Mouse (Mus musculus) lung, embryonic 16.5 days (tissue): ENCODE data around the gene Usp3. TPM values are rescaled to one million over a fixed set of nuclear protein-coding genes. Genes with fewer than 3 reads are reported as not detected.
A peak's percentile ranks its signal among the peaks of the same experiment; 100 is the strongest.

Experiments
- ATAC-seq: fragments of 200-750 bp; cut with Nextera tagmentation; 2 replicates; pipeline ENCODE4 v1.8.0; 2017; ENCODE audit warnings: low read depth, mild to moderate bottlenecking, moderate library complexity
- H3K27ac ChIP-seq: fragments of 300-500 bp; sonication (generic); 2 replicates; pipeline ENCODE4 v1.5.1; 2014; ENCODE audit warnings: mild to moderate bottlenecking, control low read depth, low read length
- H3K27me3 ChIP-seq: fragments of 300-500 bp; sonication (generic); 2 replicates; pipeline ENCODE4 v1.6.1; 2014; ENCODE audit warnings: low read depth, low read length, mixed read lengths; ENCODE audit not compliant: control insufficient read depth, insufficient read depth
- H3K36me3 ChIP-seq: fragments of 300-500 bp; sonication (generic); 2 replicates; pipeline ENCODE4 v1.6.1; 2014; ENCODE audit warnings: low read length; ENCODE audit not compliant: control insufficient read depth, insufficient read depth
- H3K4me1 ChIP-seq: fragments of 300-500 bp; sonication (generic); replicated peaks from 2 replicates; pipeline ENCODE4 v1.6.1; 2014; ENCODE audit warnings: low read length, mixed read lengths; ENCODE audit not compliant: control insufficient read depth, insufficient read depth
- H3K4me2 ChIP-seq: fragments of 300-500 bp; sonication (generic); 2 replicates; pipeline ENCODE4 v1.6.1; 2014; ENCODE audit warnings: low read depth, low read length, control low read depth
- H3K4me3 ChIP-seq: fragments of 300-500 bp; sonication (generic); 2 replicates; pipeline ENCODE4 v1.5.1; 2014; ENCODE audit warnings: mild to moderate bottlenecking, low read length, control low read depth
- H3K9ac ChIP-seq: fragments of 300-500 bp; sonication (generic); 2 replicates; pipeline ENCODE4 v1.6.1; 2014; ENCODE audit warnings: low read length, control low read depth
- H3K9me3 ChIP-seq: fragments of 300-500 bp; sonication (generic); 2 replicates; pipeline ENCODE4 v1.6.1; 2016; ENCODE audit warnings: low read length; ENCODE audit not compliant: control insufficient read depth
- WGBS: fragments of 180-500 bp; shearing (Covaris S2); extraction: QIAGEN DNeasy Blood & Tissue Kit; methylation state at CpG from one replicate; pipeline ENCODE4 v1.1.7; 2014; 5-methylcytosine and 5-hydroxymethylcytosine counted together
- polyA plus RNA-seq: library from polyadenylated mRNA; unstranded; fragments of >200 nt; fragmentation: Nextera tagmentation; extraction: Ambion mirVana; gene quantifications from 2 replicates; pipeline ENCODE4 v1.2.1, GENCODE M21; 2015

The Usp3 gene
- polyA plus RNA-seq, 1 experiment from 2014 or later: 57.9 TPM

GRCm38 (mm10) chr9:66516296-66516940 lies 76.5 kb downstream of the Usp3 start:
- 83% methylated on average over 6 of the region's 6 CpGs for WGBS
- Histone ChIP-seq H3K4me1 (peaks cover 9% of the 10 kb centered on the region), H3K4me3 (no peak overlapping the region), H3K4me2 (no peak overlapping the region), H3K27ac (no peak overlapping the region), H3K36me3 (peaks cover 35% of the 10 kb centered on the region), H3K9ac (no peak overlapping the region), H3K9me3 (no peaks in the 10 kb centered on the region), H3K27me3 (no peaks in the 10 kb centered on the region)
- no peak for ATAC-seq

GRCm38 (mm10) chr9:66515680-66516210 lies 77.2 kb downstream of the Usp3 start:
- H3K9ac ChIP-seq: no peak overlapping the region
- H3K27ac ChIP-seq: no peak overlapping the region
- H3K4me3 ChIP-seq: no peak overlapping the region
- 88% methylated on average over 10 of the region's 10 CpGs for WGBS
- no peak for ATAC-seq
- H3K27me3 ChIP-seq: no peaks in the 10 kb centered on the region
- H3K36me3 ChIP-seq: peaks cover 35% of the 10 kb centered on the region
- H3K4me2 ChIP-seq: no peak overlapping the region
- no peaks in the 10 kb centered on the region for H3K9me3 ChIP-seq
- peaks cover 13% of the 10 kb centered on the region for H3K4me1 ChIP-seq

GRCm38 (mm10) chr9:66515115-66515514 lies 77.8 kb downstream of the Usp3 start:
- no peak overlapping the region for H3K4me3 ChIP-seq

GRCm38 (mm10) chr9:66514256-66514770 lies 78.6 kb downstream of the Usp3 start, which contains the start of gene Fbxl22:
Gene Fbxl22 (minus strand): TSS chr9:66514593.
- no peaks in the 10 kb centered on the region for H3K27me3 ChIP-seq
- no peak within 1 kb of the TSS for H3K4me3 ChIP-seq
- peaks cover 27% of the 10 kb centered on the region for H3K36me3 ChIP-seq
- no peaks in the 10 kb centered on the region for H3K9me3 ChIP-seq
- H3K4me2 ChIP-seq: peak within 1 kb of the TSS; percentile 23; the same call in 1 of the 2 replicates
- peak within 1 kb of the TSS; percentile 73 for H3K27ac ChIP-seq
- peak within 1 kb of the TSS; percentile 22 for H3K9ac ChIP-seq
- 46% methylated on average over 17 of the region's 17 CpGs for WGBS
- no peak for ATAC-seq
- peaks cover 16% of the 10 kb centered on the region for H3K4me1 ChIP-seq

More at GRCm38 (mm10) chr9:66515115-66515514, 77.8 kb downstream of the Usp3 start:
- 59% methylated on average over 2 of the region's 2 CpGs for whole genome bisulfite sequencing
- Histone ChIP-seq H3K27ac (peak overlapping the region; percentile 73), H3K27me3 (no peaks in the 10 kb centered on the region), H3K4me1 (peaks cover 16% of the 10 kb centered on the region), H3K9ac (no peak overlapping the region; the same call in 1 of the 2 replicates), H3K9me3 (no peaks in the 10 kb centered on the region), H3K4me2 (no peak overlapping the region), H3K36me3 (peaks cover 31% of the 10 kb centered on the region)
- no peak for ATAC-seq

- no peak for ATAC-seq
- H3K27ac ChIP-seq: peak overlapping the region; percentile 73
- H3K9me3 ChIP-seq: no peaks in the 10 kb centered on the region
- H3K4me3 ChIP-seq: no peak overlapping the region
- peak overlapping the region; percentile 22 for H3K9ac ChIP-seq
- no peaks in the 10 kb centered on the region for H3K27me3 ChIP-seq
- peaks cover 28% of the 10 kb centered on the region for H3K36me3 ChIP-seq
- H3K4me2 ChIP-seq: peak overlapping the region; percentile 23; the same call in 1 of the 2 replicates
- peaks cover 16% of the 10 kb centered on the region for H3K4me1 ChIP-seq
- 64% methylated on average over 4 of the region's 4 CpGs for WGBS
Measured at GRCm38 (mm10) chr9:66513661-66514255, 79.2 kb downstream of the Usp3 start.

- no peak for ATAC-seq
- Histone ChIP-seq H3K27ac (peak overlapping the region; percentile 98; the same call in 1 of the 2 replicates), H3K4me1 (peaks cover 16% of the 10 kb centered on the region), H3K36me3 (peaks cover 29% of the 10 kb centered on the region), H3K9ac (peak overlapping the region; percentile 85; the same call in 1 of the 2 replicates), H3K27me3 (no peaks in the 10 kb centered on the region), H3K4me3 (no peak overlapping the region), H3K9me3 (no peaks in the 10 kb centered on the region), H3K4me2 (no peak overlapping the region; the same call in 1 of the 2 replicates)
Measured at GRCm38 (mm10) chr9:66513150-66513549, 79.8 kb downstream of the Usp3 start.

- peak; percentile 85 for ATAC-seq
- WGBS: under 1% methylated on average over 8 of the region's 8 CpGs
- peak overlapping the region; percentile 76 for H3K4me3 ChIP-seq
- H3K36me3 ChIP-seq: peaks cover 24% of the 10 kb centered on the region
- H3K27me3 ChIP-seq: no peaks in the 10 kb centered on the region
- H3K9me3 ChIP-seq: no peaks in the 10 kb centered on the region
- H3K4me2 ChIP-seq: peak overlapping the region; percentile 99
- H3K9ac ChIP-seq: peak overlapping the region; percentile 85
- peaks cover 16% of the 10 kb centered on the region for H3K4me1 ChIP-seq
- H3K27ac ChIP-seq: peak overlapping the region; percentile 98
Measured at GRCm38 (mm10) chr9:66512351-66512671, 80.6 kb downstream of the Usp3 start.

GRCm38 (mm10) chr9:66511580-66512350 lies 81.2 kb downstream of the Usp3 start:
- under 1% methylated on average over 78 of the region's 78 CpGs for WGBS
- Histone ChIP-seq H3K9ac (peak overlapping the region; percentile 85), H3K4me2 (peak overlapping the region; percentile 99), H3K27me3 (no peaks in the 10 kb centered on the region), H3K4me3 (peak overlapping the region; percentile 76), H3K9me3 (no peaks in the 10 kb centered on the region), H3K4me1 (peaks cover 16% of the 10 kb centered on the region), H3K27ac (peak overlapping the region; percentile 98), H3K36me3 (peaks cover 19% of the 10 kb centered on the region)
- ATAC-seq: peak; percentile 91

- H3K36me3 ChIP-seq: peaks cover 11% of the 10 kb centered on the region
- no peak for ATAC-seq
- H3K27me3 ChIP-seq: no peaks in the 10 kb centered on the region
- peak overlapping the region; percentile 85 for H3K9ac ChIP-seq
- peak overlapping the region; percentile 76 for H3K4me3 ChIP-seq
- peak overlapping the region; percentile 98 for H3K27ac ChIP-seq
- peaks cover 16% of the 10 kb centered on the region for H3K4me1 ChIP-seq
- WGBS: 3% methylated on average over 2 of the region's 2 CpGs
- H3K4me2 ChIP-seq: peak overlapping the region; percentile 99
- no peaks in the 10 kb centered on the region for H3K9me3 ChIP-seq
Measured at GRCm38 (mm10) chr9:66510944-66511343, 82.0 kb downstream of the Usp3 start.
